Mouse (Mus musculus): ENCODE data around the gene Lipo3. TPM values are rescaled to one million over a fixed set of nuclear protein-coding genes. Genes with fewer than 3 reads are reported as not detected.

Lipo3 gene
- polyA plus RNA-seq, 1 experiment from 2014 or later: 5.8 TPM

Small RNA genes lying within 50 kb of the gene (microRNA-seq; reads per million reads assigned to microRNA genes)
- not detected for gene Gm27440 (ENCODE audit: borderline number of aligned reads)

Other genes with a start within 250 kb of the Lipo3 start
- gene Lipo4, start 244.2 kb downstream of the Lipo3 start, polyA plus RNA-seq (2014; fragmentation: Nextera tagmentation; extraction: Ambion mirVana): not detected in 2 replicates
- not detected in 2 replicates for gene Gm8978, start 136.7 kb downstream of the Lipo3 start, polyA plus RNA-seq (2014; fragmentation: Nextera tagmentation; extraction: Ambion mirVana)
- gene Lipo2, start 10.6 kb downstream of the Lipo3 start, polyA plus RNA-seq (2014; fragmentation: Nextera tagmentation; extraction: Ambion mirVana): 0.36 TPM in 1 of 2 replicates, not detected in the other
- gene Lipo1, start 25.5 kb upstream of the Lipo3 start, polyA plus RNA-seq (2014; fragmentation: Nextera tagmentation; extraction: Ambion mirVana): not detected in 2 replicates
- not detected in 2 replicates for gene Lipf, start 199.2 kb upstream of the Lipo3 start, polyA plus RNA-seq (2014; fragmentation: Nextera tagmentation; extraction: Ambion mirVana)
- not detected in 2 replicates for gene Lipk, start 246.3 kb upstream of the Lipo3 start, polyA plus RNA-seq (2014; fragmentation: Nextera tagmentation; extraction: Ambion mirVana)